Mouse (Mus musculus): ENCODE measurements at regions not wholly inside any gene's neighbourhood (a gene's known extent, or its start where the extent isn't known, plus 50 kb on each side); places are given as distances from the start of the nearest gene placed in this dataset.

- Histone ChIP-seq H3K4me1 (ENCODE audit: control insufficient read depth, insufficient read depth, low read length) (no peaks in the 10 kb centered on the region), H3K27ac (ENCODE audit: low read length) (no peak overlapping the region), H3K9ac (replicated peaks; ENCODE audit: low read depth, low read length) (no peak overlapping the region), H3K36me3 (ENCODE audit: control insufficient read depth, insufficient read depth, low read length) (no peaks in the 10 kb centered on the region), H3K27me3 (ENCODE audit: control insufficient read depth, insufficient read depth, low read length) (no peaks in the 10 kb centered on the region), H3K4me2 (replicated peaks; ENCODE audit: low read depth, low read length) (no peak overlapping the region), H3K4me3 (ENCODE audit: low read depth, low read length) (no peak overlapping the region), H3K9me3 (ENCODE audit: control insufficient read depth, low read depth, low read length) (no peaks in the 10 kb centered on the region)
- no peak for ATAC-seq (ENCODE audit: insufficient number of reproducible peaks, insufficient read depth, low FRiP score, low read depth)
- WGBS, result 88% methylated on average over 1 of the region's 1 CpGs
Observed at GRCm38 (mm10) chr17:89466486-89466885, 266.0 kb upstream of the Fshr start.

DNA sequence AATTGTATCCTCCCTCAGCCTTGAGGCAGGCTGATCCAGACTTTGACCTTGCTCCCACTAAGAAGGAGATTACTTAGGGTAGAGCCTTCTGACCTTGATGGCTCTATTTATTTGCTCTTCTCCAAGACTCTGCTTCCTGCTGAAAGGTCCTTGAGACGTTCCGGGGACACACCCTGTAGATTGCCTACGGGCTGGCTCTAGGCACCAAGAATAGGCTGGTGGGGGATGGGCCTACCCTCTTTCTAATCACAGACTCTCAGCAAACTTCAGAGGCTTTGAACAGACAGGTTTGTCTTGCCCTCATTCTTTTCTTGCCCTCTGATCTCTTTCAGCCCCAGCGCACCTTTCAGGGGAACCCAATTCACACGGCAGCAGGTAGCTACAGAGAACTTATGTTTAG, 265.4 kb upstream of the Fshr start:
- H3K9ac ChIP-seq (replicated peaks; ENCODE audit: low read depth, low read length), result no peak overlapping the region
- H3K4me1 ChIP-seq (ENCODE audit: control insufficient read depth, insufficient read depth, low read length), result no peaks in the 10 kb centered on the region
- no peaks in the 10 kb centered on the region for H3K9me3 ChIP-seq (ENCODE audit: control insufficient read depth, low read depth, low read length)
- no peaks in the 10 kb centered on the region for H3K36me3 ChIP-seq (ENCODE audit: control insufficient read depth, insufficient read depth, low read length)
- H3K4me2 ChIP-seq (replicated peaks; ENCODE audit: low read depth, low read length), result no peak overlapping the region
- H3K27me3 ChIP-seq (ENCODE audit: control insufficient read depth, insufficient read depth, low read length), result no peaks in the 10 kb centered on the region
- H3K4me3 ChIP-seq (ENCODE audit: low read depth, low read length), result no peak overlapping the region
- 62% methylated on average over 5 of the region's 5 CpGs for WGBS
- ATAC-seq (ENCODE audit: insufficient number of reproducible peaks, insufficient read depth, low FRiP score, low read depth), result no peak
- no peak overlapping the region for H3K27ac ChIP-seq (ENCODE audit: low read length)

- no peaks in the 10 kb centered on the region for H3K9me3 ChIP-seq (ENCODE audit: control insufficient read depth, low read depth, low read length)
- H3K4me1 ChIP-seq (ENCODE audit: control insufficient read depth, insufficient read depth, low read length), result no peaks in the 10 kb centered on the region
- H3K27me3 ChIP-seq (ENCODE audit: control insufficient read depth, insufficient read depth, low read length), result no peaks in the 10 kb centered on the region
- H3K36me3 ChIP-seq (ENCODE audit: control insufficient read depth, insufficient read depth, low read length), result no peaks in the 10 kb centered on the region
- ATAC-seq (ENCODE audit: insufficient number of reproducible peaks, insufficient read depth, low FRiP score, low read depth), result no peak
- H3K9ac ChIP-seq (replicated peaks; ENCODE audit: low read depth, low read length), result no peak overlapping the region
- H3K27ac ChIP-seq (ENCODE audit: low read length), result no peak overlapping the region
- WGBS, result 68% methylated on average over 5 of the region's 5 CpGs
- no peak overlapping the region for H3K4me3 ChIP-seq (ENCODE audit: low read depth, low read length)
- H3K4me2 ChIP-seq (replicated peaks; ENCODE audit: low read depth, low read length), result no peak overlapping the region
Observed at GRCm38 (mm10) chr17:89460438-89460837, 260.0 kb upstream of the Fshr start.

DNA sequence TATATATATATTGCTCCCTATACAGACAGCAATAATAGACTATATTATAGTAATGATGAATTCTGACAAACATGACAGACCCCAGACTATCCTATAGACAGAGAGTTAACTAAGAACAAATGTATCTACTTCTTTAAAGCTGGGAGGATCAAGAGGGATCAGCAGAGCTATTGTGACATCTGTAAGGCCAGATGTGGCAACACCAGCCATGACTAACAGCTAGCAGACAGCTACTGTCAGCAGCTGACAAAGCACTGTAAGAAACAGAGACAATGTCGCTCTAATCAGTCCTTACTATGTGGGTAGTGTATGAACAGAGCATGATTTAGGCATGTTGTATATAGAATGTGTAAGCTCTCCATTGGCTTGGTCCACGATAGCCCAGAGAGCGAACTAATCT, 253.8 kb upstream of the Fshr start:
- H3K9ac ChIP-seq (replicated peaks; ENCODE audit: low read depth, low read length), result no peak overlapping the region
- no peak for ATAC-seq (ENCODE audit: insufficient number of reproducible peaks, insufficient read depth, low FRiP score, low read depth)

GRCm38 (mm10) chr17:89450724-89451123, 250.2 kb upstream of the Fshr start:
- Histone ChIP-seq H3K4me1 (ENCODE audit: control insufficient read depth, insufficient read depth, low read length) (no peaks in the 10 kb centered on the region), H3K4me3 (ENCODE audit: low read depth, low read length) (no peak overlapping the region), H3K4me2 (replicated peaks; ENCODE audit: low read depth, low read length) (no peak overlapping the region), H3K9ac (replicated peaks; ENCODE audit: low read depth, low read length) (no peak overlapping the region), H3K36me3 (ENCODE audit: control insufficient read depth, insufficient read depth, low read length) (no peaks in the 10 kb centered on the region), H3K27me3 (ENCODE audit: control insufficient read depth, insufficient read depth, low read length) (no peaks in the 10 kb centered on the region), H3K9me3 (ENCODE audit: control insufficient read depth, low read depth, low read length) (no peaks in the 10 kb centered on the region), H3K27ac (ENCODE audit: low read length) (no peak overlapping the region)
- 81% methylated on average over 4 of the region's 4 CpGs for WGBS
- no peak for ATAC-seq (ENCODE audit: insufficient number of reproducible peaks, insufficient read depth, low FRiP score, low read depth)

More for the DNA sequence above, 253.8 kb upstream of the Fshr start:
- Histone ChIP-seq H3K27ac (ENCODE audit: low read length) (no peak overlapping the region), H3K4me1 (ENCODE audit: control insufficient read depth, insufficient read depth, low read length) (no peaks in the 10 kb centered on the region), H3K27me3 (ENCODE audit: control insufficient read depth, insufficient read depth, low read length) (no peaks in the 10 kb centered on the region), H3K4me3 (ENCODE audit: low read depth, low read length) (no peak overlapping the region), H3K36me3 (ENCODE audit: control insufficient read depth, insufficient read depth, low read length) (no peaks in the 10 kb centered on the region), H3K4me2 (replicated peaks; ENCODE audit: low read depth, low read length) (no peak overlapping the region), H3K9me3 (ENCODE audit: control insufficient read depth, low read depth, low read length) (no peaks in the 10 kb centered on the region)
- WGBS, result 92% methylated on average over 3 of the region's 3 CpGs

DNA sequence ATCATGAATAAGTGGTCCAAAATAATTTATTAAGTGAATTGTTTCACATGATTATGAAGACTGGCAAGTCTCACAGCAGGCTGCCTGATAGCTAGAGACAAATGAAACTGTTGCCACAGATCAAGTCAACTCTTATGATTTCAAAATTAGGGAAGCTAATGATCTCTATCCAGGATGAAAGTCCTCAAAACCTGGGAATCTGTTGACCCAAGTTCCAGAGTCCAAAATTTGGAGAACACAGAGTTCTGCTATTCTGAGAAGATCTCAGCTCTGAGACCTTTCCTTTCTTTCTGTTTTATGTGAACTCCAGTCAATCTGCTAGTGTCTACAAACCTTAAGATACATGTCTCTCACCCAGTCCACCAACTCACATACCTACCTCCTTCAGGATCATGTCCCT, 248.9 kb upstream of the Fshr start:
- Histone ChIP-seq H3K4me2 (replicated peaks; ENCODE audit: low read depth, low read length) (no peak overlapping the region), H3K4me3 (ENCODE audit: low read depth, low read length) (no peak overlapping the region), H3K27me3 (ENCODE audit: control insufficient read depth, insufficient read depth, low read length) (no peaks in the 10 kb centered on the region), H3K27ac (ENCODE audit: low read length) (no peak overlapping the region), H3K9me3 (ENCODE audit: control insufficient read depth, low read depth, low read length) (no peaks in the 10 kb centered on the region), H3K36me3 (ENCODE audit: control insufficient read depth, insufficient read depth, low read length) (no peaks in the 10 kb centered on the region), H3K4me1 (ENCODE audit: control insufficient read depth, insufficient read depth, low read length) (no peaks in the 10 kb centered on the region), H3K9ac (replicated peaks; ENCODE audit: low read depth, low read length) (no peak overlapping the region)
- ATAC-seq (ENCODE audit: insufficient number of reproducible peaks, insufficient read depth, low FRiP score, low read depth), result no peak

DNA sequence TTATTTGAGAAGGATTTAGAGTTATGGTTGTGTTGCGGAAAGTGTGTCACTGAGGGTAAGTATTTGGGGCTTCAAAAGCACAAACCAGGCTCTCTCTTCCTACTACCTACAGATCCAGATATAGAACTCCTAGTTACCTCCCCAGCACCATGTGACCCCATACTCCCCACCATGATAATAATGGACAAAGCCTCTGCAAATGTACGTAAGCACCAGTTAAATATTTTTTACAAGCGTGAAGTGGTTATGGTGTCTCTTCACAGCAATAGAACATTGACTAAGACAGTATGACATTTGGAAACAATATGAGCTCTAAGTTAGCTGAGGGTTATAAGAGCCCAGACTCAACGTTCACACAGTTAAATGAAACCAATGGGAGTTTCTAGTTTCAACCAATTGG, 233.8 kb upstream of the Fshr start:
- Histone ChIP-seq H3K4me1 (ENCODE audit: control insufficient read depth, insufficient read depth, low read length) (no peaks in the 10 kb centered on the region), H3K27me3 (ENCODE audit: control insufficient read depth, insufficient read depth, low read length) (no peaks in the 10 kb centered on the region), H3K36me3 (ENCODE audit: control insufficient read depth, insufficient read depth, low read length) (no peaks in the 10 kb centered on the region), H3K9me3 (ENCODE audit: control insufficient read depth, low read depth, low read length) (no peaks in the 10 kb centered on the region), H3K4me3 (ENCODE audit: low read depth, low read length) (no peak overlapping the region), H3K9ac (replicated peaks; ENCODE audit: low read depth, low read length) (no peak overlapping the region), H3K4me2 (replicated peaks; ENCODE audit: low read depth, low read length) (no peak overlapping the region), H3K27ac (ENCODE audit: low read length) (no peak overlapping the region)
- no peak for ATAC-seq (ENCODE audit: insufficient number of reproducible peaks, insufficient read depth, low FRiP score, low read depth)
- WGBS, result 85% methylated on average over 4 of the region's 4 CpGs

- WGBS, result 81% methylated on average over 1 of the region's 1 CpGs
- Histone ChIP-seq H3K9me3 (ENCODE audit: control insufficient read depth, low read depth, low read length) (no peaks in the 10 kb centered on the region), H3K4me2 (replicated peaks; ENCODE audit: low read depth, low read length) (no peak overlapping the region)
Observed at GRCm38 (mm10) chr17:89410026-89410425, 209.6 kb upstream of the Fshr start.

DNA sequence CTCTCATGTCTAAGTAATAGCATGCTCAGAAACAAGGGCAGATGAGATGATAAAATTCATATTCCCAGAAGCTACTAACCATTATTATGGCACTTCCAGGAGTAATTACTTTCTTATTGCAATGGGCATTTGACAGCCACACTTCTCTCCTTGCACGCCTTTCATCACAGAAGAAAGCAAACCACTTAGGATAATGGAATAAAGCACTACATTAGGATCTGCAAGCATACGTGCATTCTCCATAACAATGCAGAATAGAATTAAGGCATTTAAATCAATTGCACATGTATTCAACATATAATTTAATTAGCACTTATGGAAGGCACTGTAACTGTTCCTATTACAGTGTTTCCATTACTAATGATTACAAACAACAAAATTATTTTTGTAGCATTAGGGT, 205.1 kb upstream of the Fshr start:
- H3K27ac ChIP-seq (ENCODE audit: low read length), result no peak overlapping the region
- WGBS, result 82% methylated on average over 2 of the region's 2 CpGs
- H3K36me3 ChIP-seq (ENCODE audit: control insufficient read depth, insufficient read depth, low read length), result no peaks in the 10 kb centered on the region
- no peak overlapping the region for H3K4me2 ChIP-seq (replicated peaks; ENCODE audit: low read depth, low read length)
- no peaks in the 10 kb centered on the region for H3K27me3 ChIP-seq (ENCODE audit: control insufficient read depth, insufficient read depth, low read length)
- H3K9me3 ChIP-seq (ENCODE audit: control insufficient read depth, low read depth, low read length), result no peaks in the 10 kb centered on the region
- no peak overlapping the region for H3K9ac ChIP-seq (replicated peaks; ENCODE audit: low read depth, low read length)
- H3K4me1 ChIP-seq (ENCODE audit: control insufficient read depth, insufficient read depth, low read length), result no peaks in the 10 kb centered on the region
- H3K4me3 ChIP-seq (ENCODE audit: low read depth, low read length), result no peak overlapping the region
- no peak for ATAC-seq (ENCODE audit: insufficient number of reproducible peaks, insufficient read depth, low FRiP score, low read depth)

More at GRCm38 (mm10) chr17:89410026-89410425, 209.6 kb upstream of the Fshr start:
- ATAC-seq (ENCODE audit: insufficient number of reproducible peaks, insufficient read depth, low FRiP score, low read depth), result no peak
- H3K27me3 ChIP-seq (ENCODE audit: control insufficient read depth, insufficient read depth, low read length), result no peaks in the 10 kb centered on the region
- no peak overlapping the region for H3K9ac ChIP-seq (replicated peaks; ENCODE audit: low read depth, low read length)
- no peak overlapping the region for H3K27ac ChIP-seq (ENCODE audit: low read length)
- H3K4me3 ChIP-seq (ENCODE audit: low read depth, low read length), result no peak overlapping the region
- H3K36me3 ChIP-seq (ENCODE audit: control insufficient read depth, insufficient read depth, low read length), result no peaks in the 10 kb centered on the region
- no peaks in the 10 kb centered on the region for H3K4me1 ChIP-seq (ENCODE audit: control insufficient read depth, insufficient read depth, low read length)
